Mouse (Mus musculus): ENCODE data around the gene Adamts17. TPM values are rescaled to one million over a fixed set of nuclear protein-coding genes. Genes with fewer than 3 reads are reported as not detected.

Gene Adamts17
- total and polyA plus RNA-seq, 3 experiments, result 0.47 to 1.5 (median 0.51) TPM

GRCm38 (mm10) chr7:66811294-66811693 is 28.2 kb upstream of the Adamts17 start:
- intact Hi-C loops (cut with DNase I), result no loop called here
- WGBS, result 65% methylated on average over 1 of the region's 1 CpGs

GRCm38 (mm10) chr7:66812289-66812688 is 27.2 kb upstream of the Adamts17 start:
- no peak for DNase-seq
- H3K27ac ChIP-seq, result no peak overlapping the region
- WGBS, result 91% methylated on average over 4 of the region's 4 CpGs
- H3K36me3 ChIP-seq (ENCODE audit: control insufficient read depth, insufficient read depth, low read length), result no peaks in the 10 kb centered on the region
- intact Hi-C loops (cut with DNase I), result no loop called here
- H3K9ac ChIP-seq (ENCODE audit: low read depth, low read length), result no peak overlapping the region
- H3K4me3 ChIP-seq, result no peak overlapping the region
- H3K79me2 ChIP-seq (replicated peaks; ENCODE audit: control insufficient read depth, insufficient read depth, low read length), result no peaks in the 10 kb centered on the region
- H3K4me1 ChIP-seq (ENCODE audit: control insufficient read depth, insufficient read depth, low read length), result peaks cover 1% of the 10 kb centered on the region; the same call in 1 of the 2 replicates
- no peaks in the 10 kb centered on the region for H3K27me3 ChIP-seq (ENCODE audit: control insufficient read depth, insufficient read depth, low read length)
- TF ChIP-seq CTCF (IDR thresholded peaks at IDR 0.05) (no peak), EP300 (IDR thresholded peaks at IDR 0.05; ENCODE audit: insufficient read depth, low read depth, low read length) (no peak), POLR2A (IDR thresholded peaks at IDR 0.05; ENCODE audit: insufficient read depth, low read depth, low read length) (no peak)

More at GRCm38 (mm10) chr7:66811294-66811693, 28.2 kb upstream of the Adamts17 start:
- Histone ChIP-seq H3K79me2 (replicated peaks; ENCODE audit: control insufficient read depth, insufficient read depth, low read length) (no peaks in the 10 kb centered on the region), H3K36me3 (ENCODE audit: control insufficient read depth, insufficient read depth, low read length) (no peaks in the 10 kb centered on the region), H3K4me1 (ENCODE audit: control insufficient read depth, insufficient read depth, low read length) (peaks cover 1% of the 10 kb centered on the region; the same call in 1 of the 2 replicates), H3K27ac (no peak overlapping the region), H3K4me3 (no peak overlapping the region), H3K9ac (ENCODE audit: low read depth, low read length) (no peak overlapping the region), H3K27me3 (ENCODE audit: control insufficient read depth, insufficient read depth, low read length) (no peaks in the 10 kb centered on the region)
- TF ChIP-seq CTCF (IDR thresholded peaks at IDR 0.05), result no peak
- no peak for TF ChIP-seq POLR2A (IDR thresholded peaks at IDR 0.05; ENCODE audit: insufficient read depth, low read depth, low read length)
- TF ChIP-seq EP300 (IDR thresholded peaks at IDR 0.05; ENCODE audit: insufficient read depth, low read depth, low read length), result no peak
- DNase-seq, result no peak

GRCm38 (mm10) chr7:66812737-66813136 is 26.8 kb upstream of the Adamts17 start:
- no peak for TF ChIP-seq EP300 (IDR thresholded peaks at IDR 0.05; ENCODE audit: insufficient read depth, low read depth, low read length)
- TF ChIP-seq CTCF (IDR thresholded peaks at IDR 0.05), result no peak
- no peak for TF ChIP-seq POLR2A (IDR thresholded peaks at IDR 0.05; ENCODE audit: insufficient read depth, low read depth, low read length)
- Histone ChIP-seq H3K9ac (ENCODE audit: low read depth, low read length) (no peak overlapping the region), H3K79me2 (replicated peaks; ENCODE audit: control insufficient read depth, insufficient read depth, low read length) (no peaks in the 10 kb centered on the region), H3K4me1 (ENCODE audit: control insufficient read depth, insufficient read depth, low read length) (peaks cover 1% of the 10 kb centered on the region; the same call in 1 of the 2 replicates), H3K36me3 (ENCODE audit: control insufficient read depth, insufficient read depth, low read length) (no peaks in the 10 kb centered on the region), H3K27me3 (ENCODE audit: control insufficient read depth, insufficient read depth, low read length) (no peaks in the 10 kb centered on the region), H3K4me3 (no peak overlapping the region), H3K27ac (no peak overlapping the region)
- intact Hi-C loops (cut with DNase I), result no loop called here
- no peak for DNase-seq
- WGBS, result 44% methylated on average over 9 of the region's 9 CpGs

- WGBS, result 72% methylated on average over 1 of the region's 1 CpGs
- Histone ChIP-seq H3K79me2 (replicated peaks; ENCODE audit: control insufficient read depth, insufficient read depth, low read length) (no peaks in the 10 kb centered on the region), H3K27ac (no peak overlapping the region), H3K4me3 (no peak overlapping the region), H3K27me3 (ENCODE audit: control insufficient read depth, insufficient read depth, low read length) (no peaks in the 10 kb centered on the region), H3K9ac (ENCODE audit: low read depth, low read length) (no peak overlapping the region), H3K36me3 (ENCODE audit: control insufficient read depth, insufficient read depth, low read length) (no peaks in the 10 kb centered on the region), H3K4me1 (ENCODE audit: control insufficient read depth, insufficient read depth, low read length) (peaks cover 1% of the 10 kb centered on the region; the same call in 1 of the 2 replicates)
- intact Hi-C loops (cut with DNase I), result no loop called here
- TF ChIP-seq EP300 (IDR thresholded peaks at IDR 0.05; ENCODE audit: insufficient read depth, low read depth, low read length) (no peak), POLR2A (IDR thresholded peaks at IDR 0.05; ENCODE audit: insufficient read depth, low read depth, low read length) (no peak), CTCF (IDR thresholded peaks at IDR 0.05) (no peak)
- DNase-seq, result no peak
Observed at GRCm38 (mm10) chr7:66813172-66813571, 26.4 kb upstream of the Adamts17 start.

- WGBS, result 63% methylated on average over 6 of the region's 6 CpGs
- H3K27me3 ChIP-seq (ENCODE audit: control insufficient read depth, insufficient read depth, low read length), result no peaks in the 10 kb centered on the region
- H3K4me3 ChIP-seq, result no peak overlapping the region
- no peak overlapping the region for H3K27ac ChIP-seq
- H3K36me3 ChIP-seq (ENCODE audit: control insufficient read depth, insufficient read depth, low read length), result no peaks in the 10 kb centered on the region
- intact Hi-C loops (cut with DNase I), result no loop called here
- DNase-seq, result peak in 1 of 2 experiments; percentile 29
- no peaks in the 10 kb centered on the region for H3K79me2 ChIP-seq (replicated peaks; ENCODE audit: control insufficient read depth, insufficient read depth, low read length)
- H3K4me1 ChIP-seq (ENCODE audit: control insufficient read depth, insufficient read depth, low read length), result peaks cover 1% of the 10 kb centered on the region; the same call in 1 of the 2 replicates
- TF ChIP-seq CTCF (IDR thresholded peaks at IDR 0.05) (no peak), POLR2A (IDR thresholded peaks at IDR 0.05; ENCODE audit: insufficient read depth, low read depth, low read length) (no peak), EP300 (IDR thresholded peaks at IDR 0.05; ENCODE audit: insufficient read depth, low read depth, low read length) (no peak)
- H3K9ac ChIP-seq (ENCODE audit: low read depth, low read length), result no peak overlapping the region
Observed at GRCm38 (mm10) chr7:66815526-66815925, 24.0 kb upstream of the Adamts17 start.

GRCm38 (mm10) chr7:66820034-66820433 is 19.5 kb upstream of the Adamts17 start:
- peak; percentile 36 to 73 for DNase-seq
- TF ChIP-seq POLR2A (IDR thresholded peaks at IDR 0.05; ENCODE audit: insufficient read depth, low read depth, low read length) (no peak), EP300 (IDR thresholded peaks at IDR 0.05; ENCODE audit: insufficient read depth, low read depth, low read length) (peak; percentile 72; the same call in 1 of the 2 replicates)
- no peak overlapping the region for H3K4me3 ChIP-seq
- no peak overlapping the region for H3K9ac ChIP-seq (ENCODE audit: low read depth, low read length)
- WGBS, result 39% methylated on average over 6 of the region's 6 CpGs
- no peaks in the 10 kb centered on the region for H3K27me3 ChIP-seq (ENCODE audit: control insufficient read depth, insufficient read depth, low read length)
- intact Hi-C loops (cut with DNase I), result loop anchor here (1.0 kb wide), 3 partner anchors 19 to 811 kb away; partner anchors contain the start of gene Adamts17
- H3K36me3 ChIP-seq (ENCODE audit: control insufficient read depth, insufficient read depth, low read length), result no peaks in the 10 kb centered on the region
- H3K79me2 ChIP-seq (replicated peaks; ENCODE audit: control insufficient read depth, insufficient read depth, low read length), result no peaks in the 10 kb centered on the region
- peaks cover 1% of the 10 kb centered on the region; the same call in 1 of the 2 replicates for H3K4me1 ChIP-seq (ENCODE audit: control insufficient read depth, insufficient read depth, low read length)
- H3K27ac ChIP-seq, result no peak overlapping the region
